Mouse (Mus musculus) liver, embryonic 14.5 days (tissue): ENCODE results near the gene Ywhab. TPM values are rescaled to one million over a fixed set of nuclear protein-coding genes. Genes with fewer than 3 reads are reported as not detected.

ENCODE experiments used
- ATAC-seq: fragments of 200-750 bp; cut with Nextera tagmentation; 2 replicates; pipeline ENCODE4 v1.8.0; 2017; ENCODE audit warnings: moderate number of reproducible peaks, mild to moderate bottlenecking, moderate library complexity; ENCODE audit not compliant: insufficient read depth
- DNase-seq, 3 experiments: peaks; one replicate each; pipeline ENCODE4 v3.0.0-alpha.2; 2012 to 2013; ENCODE audit warnings: low read depth in 3 of 3, low spot score in 3 of 3
- H3K27ac ChIP-seq: fragments of 300-500 bp; sonication (generic); 2 replicates; pipeline ENCODE4 v1.5.1; 2014; ENCODE audit warnings: moderate library complexity, mild to moderate bottlenecking, control low read depth, inconsistent platforms
- H3K27me3 ChIP-seq: fragments of 300-500 bp; sonication (generic); 2 replicates; pipeline ENCODE4 v1.6.1; 2014; ENCODE audit warnings: mild to moderate bottlenecking, low read length, moderate library complexity; ENCODE audit not compliant: control insufficient read depth, insufficient read depth
- H3K36me3 ChIP-seq: fragments of 300-500 bp; sonication (generic); replicated peaks from 2 replicates; pipeline ENCODE4 v1.6.1; 2014; ENCODE audit warnings: low read depth; ENCODE audit not compliant: control insufficient read depth, insufficient read depth
- H3K4me1 ChIP-seq, 2 experiments: fragments of 200-500 bp in 1 of 2; fragments of 300-500 bp in 1 of 2; sonication (generic) in 1 of 2; replicated peaks; 2 replicates each; pipeline ENCODE4 v1.6.1; 2012 to 2014; ENCODE audit warnings: antibody characterized with exemption in 1 of 2, inconsistent platforms in 1 of 2, low read length in 1 of 2; ENCODE audit not compliant: control insufficient read depth in 2 of 2, insufficient read depth in 2 of 2
- H3K4me2 ChIP-seq: fragments of 300-500 bp; sonication (generic); 2 replicates; pipeline ENCODE4 v1.6.1; 2014; ENCODE audit warnings: low read depth, mild to moderate bottlenecking, control low read depth, moderate library complexity
- H3K4me3 ChIP-seq, 2 experiments: fragments of 200-500 bp in 1 of 2; fragments of 300-500 bp in 1 of 2; sonication (generic) in 1 of 2; 2 replicates each; pipeline ENCODE4 v1.5.1; 2012 to 2014; ENCODE audit warnings: low read depth in 2 of 2, low read length in 2 of 2, mild to moderate bottlenecking in 2 of 2, control low read depth in 1 of 2, inconsistent platforms in 1 of 2, moderate library complexity in 1 of 2; ENCODE audit not compliant: insufficient read depth in 1 of 2
- H3K9ac ChIP-seq: fragments of 300-500 bp; sonication (generic); replicated peaks from 2 replicates; pipeline ENCODE4 v1.6.1; 2014; ENCODE audit warnings: mild to moderate bottlenecking, control low read depth, moderate library complexity
- H3K9me3 ChIP-seq: fragments of 300-500 bp; sonication (generic); 2 replicates; pipeline ENCODE4 v1.6.1; 2016; ENCODE audit warnings: low read length, mixed read lengths; ENCODE audit not compliant: control insufficient read depth
- CTCF ChIP-seq: IDR thresholded peaks from 2 replicates; pipeline ENCODE4 v1.5.1; 2016; ENCODE audit warnings: antibody characterized with exemption, low read depth, control low read depth
- EP300 ChIP-seq: IDR thresholded peaks from 2 replicates; pipeline ENCODE4 v1.6.1; 2016; ENCODE audit warnings: antibody characterized with exemption, low read depth
- WGBS: fragments of 180-500 bp; shearing (Covaris S2); extraction: QIAGEN DNeasy Blood & Tissue Kit; methylation state at CpG from one replicate; pipeline ENCODE4 v1.1.7; 2014; ENCODE audit not compliant: insufficient replicate concordance; 5-methylcytosine and 5-hydroxymethylcytosine counted together
- polyA plus RNA-seq, 2 experiments: library from polyadenylated mRNA; depleted of rRNA in 1 of 2; stranded (reverse) in 1 of 2; unstranded in 1 of 2; fragments of >200 nt; fragmentation: Nextera tagmentation in 1 of 2; extraction: Ambion mirVana in 1 of 2; gene quantifications; 2 replicates each; pipeline versions ENCODE4 v1.2.1 to v1.2.3; 2012 to 2014

Ywhab gene
- polyA plus RNA-seq, 2 experiments = 32.3 to 79.6 TPM

DNA sequence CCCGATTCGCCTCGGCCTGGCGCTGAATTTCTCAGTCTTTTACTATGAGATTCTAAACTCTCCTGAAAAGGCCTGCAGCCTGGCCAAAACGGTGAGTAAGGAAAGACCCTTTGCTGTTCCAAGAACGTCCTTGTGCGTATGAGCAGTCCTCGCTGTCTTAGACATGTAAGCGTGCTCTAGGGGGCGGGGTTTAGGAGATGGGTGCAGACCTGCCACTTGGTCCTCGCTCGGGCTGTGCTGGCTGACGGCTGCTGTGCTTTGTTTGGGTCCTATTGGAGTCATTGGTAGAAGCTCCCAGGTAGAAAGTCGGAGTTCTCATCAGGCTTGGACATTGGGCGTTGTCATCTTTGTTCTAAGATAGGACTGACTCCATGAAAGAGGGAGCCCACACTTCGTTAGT is 20.5 kb downstream of the Ywhab start:
- H3K27me3 ChIP-seq = no peaks in the 10 kb centered on the region
- no peak overlapping the region for H3K4me2 ChIP-seq
- H3K4me3 ChIP-seq = no peak overlapping the region
- TF ChIP-seq CTCF (no peak), EP300 (no peak)
- no peaks in the 10 kb centered on the region; a peak in 2 of 4 replicates for H3K4me1 ChIP-seq
- H3K9ac ChIP-seq = no peak overlapping the region
- DNase-seq = no peak
- H3K9me3 ChIP-seq = no peaks in the 10 kb centered on the region
- no peak overlapping the region for H3K27ac ChIP-seq
- 87% methylated on average over 16 of the region's 16 CpGs for WGBS
- ATAC-seq = no peak
- peaks cover 46% of the 10 kb centered on the region for H3K36me3 ChIP-seq

DNA sequence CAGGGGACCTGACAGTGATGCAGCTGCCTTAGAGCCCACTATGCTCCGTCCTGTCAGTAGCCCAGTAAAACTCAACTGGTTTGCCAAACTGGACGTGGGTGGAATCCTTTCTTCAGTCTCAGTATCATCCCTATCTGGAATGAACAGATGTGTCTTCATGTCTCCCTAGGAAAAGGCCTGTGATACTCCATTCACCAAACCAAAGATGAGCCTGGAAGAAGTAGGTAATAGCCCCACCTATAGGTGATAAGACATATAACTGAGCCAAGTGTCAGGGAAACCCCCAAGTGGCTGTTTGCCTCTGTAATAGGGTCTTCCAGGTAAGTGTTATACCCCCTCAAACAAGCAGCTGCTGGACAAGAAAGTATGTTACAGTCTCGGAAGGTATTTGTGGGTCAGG is 24.1 kb downstream of the Ywhab start:
- Histone ChIP-seq H3K4me1 (no peaks in the 10 kb centered on the region; a peak in 1 of 4 replicates), H3K9ac (no peak overlapping the region), H3K4me3 (no peak overlapping the region), H3K27ac (no peak overlapping the region), H3K9me3 (no peaks in the 10 kb centered on the region), H3K36me3 (peaks cover 31% of the 10 kb centered on the region), H3K4me2 (no peak overlapping the region), H3K27me3 (no peaks in the 10 kb centered on the region)
- DNase-seq (no peak), ATAC-seq (no peak)
- TF ChIP-seq EP300 (no peak), CTCF (peak; percentile 39; the same call in 1 of the 2 replicates)
- 62% methylated on average over 3 of the region's 3 CpGs for WGBS

- TF ChIP-seq EP300 (no peak), CTCF (no peak)
Measured at GRCm38 (mm10) chr2:164019943-164020342, 25.2 kb downstream of the Ywhab start.

GRCm38 (mm10) chr2:164022104-164022503 is 27.3 kb downstream of the Ywhab start:
- H3K4me2 ChIP-seq = no peak overlapping the region
- H3K9ac ChIP-seq = no peak overlapping the region
- no peaks in the 10 kb centered on the region for H3K27me3 ChIP-seq
- TF ChIP-seq EP300 (no peak), CTCF (no peak)
- no peak for ATAC-seq
- no peak overlapping the region for H3K27ac ChIP-seq
- DNase-seq = no peak
- no peaks in the 10 kb centered on the region for H3K9me3 ChIP-seq
- no peak overlapping the region for H3K4me3 ChIP-seq
- peaks cover 8% of the 10 kb centered on the region; the same call in 1 of the 2 replicates for H3K36me3 ChIP-seq
- 26% methylated on average over 2 of the region's 2 CpGs for WGBS
- H3K4me1 ChIP-seq = no peaks in the 10 kb centered on the region; a peak in 1 of 4 replicates

More at GRCm38 (mm10) chr2:164019943-164020342, 25.2 kb downstream of the Ywhab start:
- Histone ChIP-seq H3K4me1 (no peaks in the 10 kb centered on the region; a peak in 1 of 4 replicates), H3K36me3 (peaks cover 23% of the 10 kb centered on the region), H3K27ac (no peak overlapping the region), H3K4me3 (no peak overlapping the region), H3K9me3 (no peaks in the 10 kb centered on the region), H3K9ac (no peak overlapping the region), H3K27me3 (no peaks in the 10 kb centered on the region), H3K4me2 (no peak overlapping the region)
- WGBS = 65% methylated on average over 4 of the region's 4 CpGs
- DNase-seq (no peak), ATAC-seq (no peak)

DNA sequence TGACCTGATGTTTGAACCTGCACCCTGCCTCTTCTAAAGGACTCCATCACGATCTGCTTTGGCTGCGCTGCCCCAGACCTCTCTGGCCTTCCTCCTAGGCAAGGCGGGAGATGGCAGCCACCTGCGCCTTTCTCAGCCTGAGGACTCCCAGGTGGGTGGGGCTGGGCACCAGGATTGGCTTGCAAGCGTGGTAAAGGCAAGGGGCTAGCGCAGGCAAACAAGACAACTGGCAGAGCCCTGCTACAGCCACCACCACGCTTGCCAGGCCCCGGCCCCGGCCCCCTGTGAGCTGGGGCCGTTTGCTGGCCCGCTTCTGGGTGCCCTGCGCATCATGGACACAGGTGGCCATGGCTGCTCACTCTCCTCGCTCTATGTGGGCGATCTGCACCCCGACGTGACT is 30.4 kb downstream of the Ywhab start, which contains the start of gene Pabpc1l:
Pabpc1l (plus strand) TSS at position 301 of the 400 bp plus-strand sequence.
- H3K36me3 ChIP-seq = no peaks in the 10 kb centered on the region
- H3K27ac ChIP-seq = no peak within 1 kb of the TSS
- H3K27me3 ChIP-seq = no peaks in the 10 kb centered on the region
- H3K4me1 ChIP-seq = no peaks in the 10 kb centered on the region; a peak in 1 of 4 replicates
- no peak within 1 kb of the TSS for H3K4me2 ChIP-seq
- TF ChIP-seq EP300 (no peak), CTCF (no peak)
- no peak for ATAC-seq
- 74% methylated on average over 16 of the region's 16 CpGs for WGBS
- no peaks in the 10 kb centered on the region for H3K9me3 ChIP-seq
- H3K9ac ChIP-seq = no peak within 1 kb of the TSS
- no peak for DNase-seq
- no peak within 1 kb of the TSS for H3K4me3 ChIP-seq
